Mouse (Mus musculus) midbrain, embryonic 11.5 days (tissue): ENCODE measurements around the gene Cc2d2a. TPM values are rescaled to one million over a fixed set of nuclear protein-coding genes. Genes with fewer than 3 reads are reported as not detected.

Source experiments
- ATAC-seq: fragments of 200-750 bp; cut with Nextera tagmentation; 2 replicates; pipeline ENCODE4 v1.8.0; 2017; ENCODE audit warnings: moderate TSS enrichment, moderate library complexity; ENCODE audit not compliant: low FRiP score
- DNase-seq: peaks from one replicate; pipeline ENCODE4 v3.0.0; 2015; ENCODE audit warnings: low spot score; ENCODE audit errors: missing footprints
- H3K27ac ChIP-seq: fragments of 300-500 bp; sonication (generic); 2 replicates; pipeline ENCODE4 v1.5.1; 2014; ENCODE audit warnings: low read depth, low read length
- H3K27me3 ChIP-seq: fragments of 300-500 bp; sonication (generic); 2 replicates; pipeline ENCODE4 v1.6.1; 2014; ENCODE audit warnings: mild to moderate bottlenecking, low read length, moderate library complexity, mixed read lengths; ENCODE audit not compliant: control insufficient read depth, insufficient read depth
- H3K36me3 ChIP-seq: fragments of 300-500 bp; sonication (generic); 2 replicates; pipeline ENCODE4 v1.6.1; 2014; ENCODE audit warnings: mild to moderate bottlenecking, low read length, moderate library complexity, mixed read lengths; ENCODE audit not compliant: control insufficient read depth, insufficient read depth
- H3K4me1 ChIP-seq: fragments of 300-500 bp; sonication (generic); 2 replicates; pipeline ENCODE4 v1.6.1; 2014; ENCODE audit warnings: low read length; ENCODE audit not compliant: control insufficient read depth, insufficient read depth
- H3K4me2 ChIP-seq: fragments of 300-500 bp; sonication (generic); 2 replicates; pipeline ENCODE4 v1.6.1; 2014; ENCODE audit warnings: mild to moderate bottlenecking, moderate library complexity
- H3K4me3 ChIP-seq: fragments of 300-500 bp; sonication (generic); 2 replicates; pipeline ENCODE4 v1.5.1; 2014; ENCODE audit warnings: low read depth, low read length
- H3K9ac ChIP-seq: fragments of 300-500 bp; sonication (generic); 2 replicates; pipeline ENCODE4 v1.6.1; 2014; ENCODE audit warnings: low read length
- H3K9me3 ChIP-seq: fragments of 300-500 bp; sonication (generic); 2 replicates; pipeline ENCODE4 v1.6.1; 2016; ENCODE audit warnings: low read length; ENCODE audit not compliant: control insufficient read depth
- WGBS: fragments of 180-500 bp; shearing (Covaris S2); extraction: QIAGEN DNeasy Blood & Tissue Kit; methylation state at CpG from one replicate; pipeline ENCODE4 v1.1.7; 2014; 5-methylcytosine and 5-hydroxymethylcytosine counted together
- polyA plus RNA-seq: library from polyadenylated mRNA; unstranded; fragments of >200 nt; fragmentation: Nextera tagmentation; extraction: Ambion mirVana; gene quantifications from 2 replicates; pipeline ENCODE4 v1.2.1, GENCODE M21; 2014

The Cc2d2a gene
- polyA plus RNA-seq, 1 experiment from 2014 or later, result 7.7 TPM

- Histone ChIP-seq H3K36me3 (no peaks in the 10 kb centered on the region), H3K4me2 (no peak overlapping the region), H3K4me3 (no peak overlapping the region), H3K4me1 (no peaks in the 10 kb centered on the region), H3K9ac (no peak overlapping the region), H3K27me3 (no peaks in the 10 kb centered on the region), H3K9me3 (no peaks in the 10 kb centered on the region), H3K27ac (no peak overlapping the region)
- DNase-seq (no peak), ATAC-seq (no peak)
- 76% methylated on average over 9 of the region's 9 CpGs for WGBS
Observed at GRCm38 (mm10) chr5:43787976-43788752, 126.0 kb downstream of the Cc2d2a start.

Other genes starting within 250 kb of the Cc2d2a start
- 0.54 and 0.74 TPM in 2 replicates for gene C1qtnf7, start 146.8 kb upstream of the Cc2d2a start, polyA plus RNA-seq
- gene Bst1, start 156.5 kb downstream of the Cc2d2a start, polyA plus RNA-seq, result 0.12 TPM in 1 of 2 replicates, not detected in the other
- gene Fbxl5, start 159.3 kb downstream of the Cc2d2a start, polyA plus RNA-seq, result 73.1 and 79.5 TPM in 2 replicates
- 5.5 and 5.6 TPM in 2 replicates for gene Cd38, start 206.2 kb downstream of the Cc2d2a start, polyA plus RNA-seq